Mouse (Mus musculus) testis, adult 2 months (tissue): ENCODE measurements around the gene Cds1.

Experiments used
- CTCF ChIP-seq: fragments of 200-500 bp; IDR thresholded peaks from 2 replicates; pipeline ENCODE4 v1.5.1; 2012; ENCODE audit warnings: low read depth, mild to moderate bottlenecking, inconsistent platforms, low read length, moderate library complexity; ENCODE audit not compliant: control insufficient read depth, insufficient read depth, insufficient replicate concordance
- POLR2A ChIP-seq: fragments of 200-500 bp; IDR thresholded peaks from 2 replicates; pipeline ENCODE4 v1.6.1; 2012; ENCODE audit warnings: low read depth, mild to moderate bottlenecking, inconsistent platforms, low read length, moderate library complexity; ENCODE audit not compliant: control insufficient read depth

- TF ChIP-seq CTCF (no peak), POLR2A (no peak)
Measured at GRCm38 (mm10) chr5:101728304-101728905, 36.5 kb upstream of the Cds1 start.
